Mouse (Mus musculus) megakaryocyte, embryonic 14.5 days (primary cell): Measurements from ENCODE around the gene Pik3ca.

Experiments
- FLI1 ChIP-seq: IDR thresholded peaks from 2 replicates; pipeline ENCODE4 v1.6.1; 2012; ENCODE audit warnings: low read length, inconsistent platforms, mixed read lengths
- GATA1 ChIP-seq: IDR thresholded peaks from 3 replicates; pipeline ENCODE4 v1.6.1; 2012; ENCODE audit warnings: mixed read lengths, low read length, inconsistent platforms, borderline replicate concordance

GRCm38 (mm10) chr3:32510375-32511190 is 113.1 kb downstream of the Pik3ca start:
- TF ChIP-seq GATA1: no peak
- TF ChIP-seq FLI1: peak; percentile 55; the same call in 1 of the 2 replicates
